Mouse (Mus musculus) right cerebral cortex, postnatal 25 days (tissue): ENCODE measurements at regions not wholly inside any gene's neighbourhood (a gene's known extent, or its start where the extent isn't known, plus 50 kb on each side); places are given as distances from the start of the nearest gene placed in this dataset.

Experiments used
- DNase-seq: peaks from one replicate; pipeline ENCODE4 v3.0.0; 2022

- no peak for DNase-seq
Measured at GRCm38 (mm10) chr3:21218936-21219335, 852.0 kb upstream of the Agtr1b start.

- no peak for DNase-seq
Measured at GRCm38 (mm10) chr3:21241184-21241583, 835.3 kb upstream of the Tbl1xr1 start.

- DNase-seq, result no peak
Measured at GRCm38 (mm10) chr3:21256129-21256760, 820.2 kb upstream of the Tbl1xr1 start.

- no peak for DNase-seq
Measured at GRCm38 (mm10) chr3:21263317-21263716, 813.1 kb upstream of the Tbl1xr1 start.

GRCm38 (mm10) chr3:21265491-21265890, 811.0 kb upstream of the Tbl1xr1 start:
- no peak for DNase-seq

GRCm38 (mm10) chr3:21268429-21269129, 807.9 kb upstream of the Tbl1xr1 start:
- DNase-seq, result no peak

- DNase-seq, result no peak
Measured at GRCm38 (mm10) chr3:21269130-21269440, 807.4 kb upstream of the Tbl1xr1 start.

GRCm38 (mm10) chr3:21270788-21271187, 805.7 kb upstream of the Tbl1xr1 start:
- DNase-seq, result no peak

- DNase-seq, result no peak
Measured at GRCm38 (mm10) chr3:21272219-21272618, 804.2 kb upstream of the Tbl1xr1 start.

GRCm38 (mm10) chr3:21292774-21293173, 783.7 kb upstream of the Tbl1xr1 start:
- no peak for DNase-seq

- DNase-seq, result no peak
Measured at GRCm38 (mm10) chr3:21293308-21293707, 783.1 kb upstream of the Tbl1xr1 start.

GRCm38 (mm10) chr3:21294776-21295175, 781.7 kb upstream of the Tbl1xr1 start:
- no peak for DNase-seq

GRCm38 (mm10) chr3:21296581-21297110, 779.8 kb upstream of the Tbl1xr1 start:
- no peak for DNase-seq

GRCm38 (mm10) chr3:21325329-21325896, 751.0 kb upstream of the Tbl1xr1 start:
- DNase-seq, result no peak

GRCm38 (mm10) chr3:21341916-21342315, 734.5 kb upstream of the Tbl1xr1 start:
- DNase-seq, result no peak

- no peak for DNase-seq
Measured at GRCm38 (mm10) chr3:21343095-21343494, 733.4 kb upstream of the Tbl1xr1 start.

- DNase-seq, result no peak
Measured at GRCm38 (mm10) chr3:21349421-21349820, 727.0 kb upstream of the Tbl1xr1 start.

GRCm38 (mm10) chr3:21356150-21356549, 720.3 kb upstream of the Tbl1xr1 start:
- no peak for DNase-seq

GRCm38 (mm10) chr3:21356831-21357712, 719.4 kb upstream of the Tbl1xr1 start:
- no peak for DNase-seq

- DNase-seq, result no peak
Measured at GRCm38 (mm10) chr3:21358068-21358467, 718.4 kb upstream of the Tbl1xr1 start.

- DNase-seq, result no peak
Measured at GRCm38 (mm10) chr3:21361069-21361468, 715.4 kb upstream of the Tbl1xr1 start.

GRCm38 (mm10) chr3:21379816-21380215, 696.6 kb upstream of the Tbl1xr1 start:
- no peak for DNase-seq

- DNase-seq, result no peak
Measured at GRCm38 (mm10) chr3:21381072-21381471, 695.4 kb upstream of the Tbl1xr1 start.
